ENCODE assay signal across 21 mouse cellular contexts in genomic region chr15:94477287-94477686, GRCm38 (mm10). TPM values are rescaled to one million over a fixed set of nuclear protein-coding genes. Genes with fewer than 3 reads are reported as not detected.
DNase-seq lines count a peak whose midpoint lies in the region; ATAC-seq and TF ChIP-seq lines count a peak whose summit lies in the region.
"Had no signal": no experiment of that assay in that cellular context is flagged by ENCODE, and none has a peak within 500 bp of the region (broad histone marks: within the 10 kb centered on the region; RNA-seq: fewer than 3 reads in every experiment).

No protein-coding gene starts in this region.

- peaks cover 12% of the 10 kb centered on the region for H3K4me1 ChIP-seq in forebrain, embryonic 16.5 days (replicated peaks; ENCODE audit: control insufficient read depth, insufficient read depth, low read length)
- no peaks in the 10 kb centered on the region for H3K4me1 ChIP-seq in midbrain, postnatal 0 days (ENCODE audit: insufficient read depth, low read length)
- H3K4me1 ChIP-seq: heart, embryonic 13.5 days had no signal

- 6% methylated on average over 7 of the region's 7 CpGs for WGBS in forebrain, embryonic 16.5 days
- WGBS in midbrain, postnatal 0 days = 17% methylated on average over 7 of the region's 7 CpGs

- DNase-seq in embryo, embryonic 11 days = peak; percentile 7
- DNase-seq in embryo, embryonic 10 days (ENCODE audit: low spot score) = no peak
- DNase-seq in thymus, postnatal 14 days = peak; percentile 6
- no peak for DNase-seq in thymus, postnatal 10 days (ENCODE audit: low spot score in 2 of 2)
- peak; percentile 45 for DNase-seq in midbrain, postnatal 0 days (ENCODE audit: low spot score)
- no peak for DNase-seq in layer of hippocampus, adult 9-10 months (ENCODE audit: low spot score)
- no peak for DNase-seq in spleen, adult 12 weeks (ENCODE audit: low spot score)
- DNase-seq: adrenal gland, adult 2 months; cerebellum, adult 18-20 months; cerebellum, postnatal 36 days; gastrocnemius, adult 2 months; heart, postnatal 4 days; kidney, adult 11 months; kidney, postnatal 10 days; layer of hippocampus, adult 9-11 months; liver; liver, postnatal 0 days had no signal

- no peaks in the 10 kb centered on the region for H3K9me3 ChIP-seq in forebrain, embryonic 16.5 days (ENCODE audit: control insufficient read depth, low read length)
- no peaks in the 10 kb centered on the region for H3K9me3 ChIP-seq in midbrain, postnatal 0 days (ENCODE audit: low read length)
- H3K9me3 ChIP-seq: heart, embryonic 13.5 days had no signal

- no peak overlapping the region for H3K4me3 ChIP-seq in forebrain, embryonic 16.5 days (replicated peaks; ENCODE audit: low read length)
- no peak overlapping the region for H3K4me3 ChIP-seq in midbrain, postnatal 0 days (ENCODE audit: low read depth, low read length)
- H3K4me3 ChIP-seq: gastrocnemius, adult 2 months; heart, embryonic 13.5 days had no signal

- ATAC-seq in forebrain, embryonic 16.5 days = peak; percentile 28; the same call in 1 of the 2 replicates
- ATAC-seq in midbrain, postnatal 0 days (ENCODE audit: low FRiP score) = no peak
- ATAC-seq: liver, postnatal 0 days had no signal

- H3K4me2 ChIP-seq in forebrain, embryonic 16.5 days (ENCODE audit: low read length) = no peak overlapping the region
- H3K4me2 ChIP-seq in midbrain, postnatal 0 days (ENCODE audit: low read depth, low read length, poor library complexity, severe bottlenecking) = no peak overlapping the region
- H3K4me2 ChIP-seq: heart, embryonic 13.5 days had no signal

- no peaks in the 10 kb centered on the region for H3K27me3 ChIP-seq in forebrain, embryonic 16.5 days (replicated peaks; ENCODE audit: control insufficient read depth, insufficient read depth, low read length)
- H3K27me3 ChIP-seq in midbrain, postnatal 0 days (ENCODE audit: insufficient read depth, low read length) = no peaks in the 10 kb centered on the region
- H3K27me3 ChIP-seq: heart, embryonic 13.5 days had no signal

- H3K9ac ChIP-seq in forebrain, embryonic 16.5 days (replicated peaks; ENCODE audit: low read depth, low read length) = no peak overlapping the region
- no peak overlapping the region for H3K9ac ChIP-seq in midbrain, postnatal 0 days (replicated peaks; ENCODE audit: low read length, poor library complexity, severe bottlenecking)
- H3K9ac ChIP-seq: heart, embryonic 13.5 days; liver, postnatal 0 days had no signal

- no peak for TF ChIP-seq CTCF in midbrain, postnatal 0 days (IDR thresholded peaks at IDR 0.05)

- no peak overlapping the region for H3K27ac ChIP-seq in forebrain, embryonic 16.5 days (ENCODE audit: low read length)
- H3K27ac ChIP-seq in midbrain, postnatal 0 days (ENCODE audit: low read depth, low read length) = no peak overlapping the region
- H3K27ac ChIP-seq: gastrocnemius, adult 2 months; heart, embryonic 13.5 days had no signal

- H3K36me3 ChIP-seq in forebrain, embryonic 16.5 days (ENCODE audit: control insufficient read depth, insufficient read depth) = no peaks in the 10 kb centered on the region
- no peaks in the 10 kb centered on the region for H3K36me3 ChIP-seq in midbrain, postnatal 0 days (ENCODE audit: insufficient read depth, low read length)
- H3K36me3 ChIP-seq: heart, embryonic 13.5 days had no signal

RNA-seq across cellular contexts. Expression of gene Adamts20, which starts 12.1 kb away (rescaled TPM):
- polyA plus RNA-seq in forebrain, embryonic 16.5 days (2015; fragmentation: Nextera tagmentation; extraction: Ambion mirVana) = 2.8 and 3.5 TPM in 2 replicates
- total RNA-seq in midbrain, postnatal 0 days (2014; rRNA removed) = 5.8 and 6.7 TPM in 2 replicates
- 1.8 and 3.0 TPM in 2 replicates for polyA plus RNA-seq in midbrain, postnatal 0 days (2015; fragmentation: Nextera tagmentation; extraction: Ambion mirVana)
- total RNA-seq: granulocyte monocyte progenitor cell, adult 5-6 weeks; megakaryocyte-erythroid progenitor cell, adult 5-6 weeks had no signal
- polyA plus RNA-seq: liver, postnatal 0 days had no signal

Comparison
In these comparisons a context has a peak if more than half of its experiments do, and no peak if none do; other contexts are left out.
1. DNase-seq: peak in embryo, embryonic 11 days (single experiment), thymus, postnatal 14 days (single experiment) and midbrain, postnatal 0 days (single experiment); none in embryo, embryonic 10 days (single experiment), thymus, postnatal 10 days (0 of 2), layer of hippocampus, adult 9-10 months (single experiment) and spleen, adult 12 weeks (single experiment).